Mouse (Mus musculus): ENCODE measurements around the gene Arhgef3.

The Arhgef3 gene

GRCm38 (mm10) chr14:27304408-27304807 lies 189.7 kb downstream of the Arhgef3 start:
- in situ Hi-C loops (cut with MboI, MseI) = no loop called here

GRCm38 (mm10) chr14:27308761-27309160 lies 194.1 kb downstream of the Arhgef3 start:
- in situ Hi-C loops (cut with MboI, MseI) = no loop called here

GRCm38 (mm10) chr14:27310559-27311242 lies 196.0 kb downstream of the Arhgef3 start:
- in situ Hi-C loops (cut with MboI, MseI) = no loop called here

- in situ Hi-C loops (cut with MboI, MseI) = no loop called here
These were observed 197.7 kb downstream of the Arhgef3 start for GRCm38 (mm10) chr14:27312380-27312779.

GRCm38 (mm10) chr14:27315737-27316136 lies 201.0 kb downstream of the Arhgef3 start:
- in situ Hi-C loops (cut with MboI, MseI) = no loop called here

- in situ Hi-C loops (cut with MboI, MseI) = no loop called here
These were observed 202.4 kb downstream of the Arhgef3 start for GRCm38 (mm10) chr14:27317146-27317545.

- in situ Hi-C loops (cut with MboI, MseI) = no loop called here
These were observed 204.7 kb downstream of the Arhgef3 start for GRCm38 (mm10) chr14:27319386-27319785.

GRCm38 (mm10) chr14:27322041-27322440 lies 207.3 kb downstream of the Arhgef3 start:
- in situ Hi-C loops (cut with MboI, MseI) = no loop called here

GRCm38 (mm10) chr14:27324689-27325088 lies 210.0 kb downstream of the Arhgef3 start:
- in situ Hi-C loops (cut with MboI, MseI) = no loop called here

GRCm38 (mm10) chr14:27325537-27325936 lies 210.8 kb downstream of the Arhgef3 start:
- in situ Hi-C loops (cut with MboI, MseI) = no loop called here

- in situ Hi-C loops (cut with MboI, MseI) = no loop called here
These were observed 213.2 kb downstream of the Arhgef3 start for GRCm38 (mm10) chr14:27327862-27328261.

GRCm38 (mm10) chr14:27328952-27329351 lies 214.3 kb downstream of the Arhgef3 start:
- in situ Hi-C loops (cut with MboI, MseI) = no loop called here

GRCm38 (mm10) chr14:27331490-27332035 lies 216.9 kb downstream of the Arhgef3 start:
- in situ Hi-C loops (cut with MboI, MseI) = no loop called here

GRCm38 (mm10) chr14:27332359-27332987 lies 217.8 kb downstream of the Arhgef3 start:
- in situ Hi-C loops (cut with MboI, MseI) = no loop called here

- in situ Hi-C loops (cut with MboI, MseI) = no loop called here
These were observed 220.9 kb downstream of the Arhgef3 start for GRCm38 (mm10) chr14:27335331-27336207.

GRCm38 (mm10) chr14:27336208-27337114 lies 221.8 kb downstream of the Arhgef3 start:
- in situ Hi-C loops (cut with MboI, MseI) = no loop called here

GRCm38 (mm10) chr14:27337156-27337555 lies 222.5 kb downstream of the Arhgef3 start:
- in situ Hi-C loops (cut with MboI, MseI) = no loop called here

- in situ Hi-C loops (cut with MboI, MseI) = no loop called here
These were observed 223.5 kb downstream of the Arhgef3 start for GRCm38 (mm10) chr14:27338034-27338708.

- in situ Hi-C loops (cut with MboI, MseI) = loop anchor here (5.0 kb wide), 2 partner anchors 36 to 109 kb away; no protein-coding TSS in a partner anchor
These were observed 226.2 kb downstream of the Arhgef3 start for GRCm38 (mm10) chr14:27340682-27341415.

- in situ Hi-C loops (cut with MboI, MseI) = loop anchor here (5.0 kb wide), 2 partner anchors 36 to 109 kb away; no protein-coding TSS in a partner anchor
These were observed 226.8 kb downstream of the Arhgef3 start for GRCm38 (mm10) chr14:27341486-27341885.
